Mouse (Mus musculus): ENCODE data around the gene Flrt1. TPM values are rescaled to one million over a fixed set of nuclear protein-coding genes. Genes with fewer than 3 reads are reported as not detected.

The Flrt1 gene
- polyA plus RNA-seq, 1 experiment = 5.3 TPM

- TF ChIP-seq POLR2A (IDR thresholded peaks at IDR 0.05; ENCODE audit: low read depth, low read length) (no peak), CTCF (IDR thresholded peaks at IDR 0.05; ENCODE audit: borderline replicate concordance, insufficient read depth, low read length) (no peak)
- Histone ChIP-seq H3K4me3 (ENCODE audit: insufficient read depth, low read length) (no peak overlapping the region), H3K27ac (ENCODE audit: insufficient read depth, low read length) (no peak overlapping the region), H3K4me1 (ENCODE audit: control insufficient read depth, insufficient read depth, low read length) (peaks cover 17% of the 10 kb centered on the region; the same call in 1 of the 2 replicates)
These were observed 39.3 kb downstream of the Flrt1 start for GRCm38 (mm10) chr19:7066034-7066827.

GRCm38 (mm10) chr19:7064571-7064970, 41.0 kb downstream of the Flrt1 start:
- Histone ChIP-seq H3K4me3 (ENCODE audit: insufficient read depth, low read length) (no peak overlapping the region), H3K4me1 (ENCODE audit: control insufficient read depth, insufficient read depth, low read length) (peaks cover 8% of the 10 kb centered on the region; the same call in 1 of the 2 replicates), H3K27ac (ENCODE audit: insufficient read depth, low read length) (no peak overlapping the region)
- peak; percentile 100 for TF ChIP-seq CTCF (IDR thresholded peaks at IDR 0.05; ENCODE audit: borderline replicate concordance, insufficient read depth, low read length)
- no peak for TF ChIP-seq POLR2A (IDR thresholded peaks at IDR 0.05; ENCODE audit: low read depth, low read length)

GRCm38 (mm10) chr19:7062916-7063315, 42.6 kb downstream of the Flrt1 start:
- Histone ChIP-seq H3K4me3 (ENCODE audit: insufficient read depth, low read length) (no peak overlapping the region), H3K27ac (ENCODE audit: insufficient read depth, low read length) (no peak overlapping the region), H3K4me1 (ENCODE audit: control insufficient read depth, insufficient read depth, low read length) (peaks cover 7% of the 10 kb centered on the region; the same call in 1 of the 2 replicates)
- TF ChIP-seq POLR2A (IDR thresholded peaks at IDR 0.05; ENCODE audit: low read depth, low read length) (no peak), CTCF (IDR thresholded peaks at IDR 0.05; ENCODE audit: borderline replicate concordance, insufficient read depth, low read length) (no peak)

GRCm38 (mm10) chr19:7062110-7062509, 43.4 kb downstream of the Flrt1 start:
- H3K27ac ChIP-seq (ENCODE audit: insufficient read depth, low read length) = no peak overlapping the region
- H3K4me1 ChIP-seq (ENCODE audit: control insufficient read depth, insufficient read depth, low read length) = peaks cover 9% of the 10 kb centered on the region; the same call in 1 of the 2 replicates
- TF ChIP-seq CTCF (IDR thresholded peaks at IDR 0.05; ENCODE audit: borderline replicate concordance, insufficient read depth, low read length) (no peak), POLR2A (IDR thresholded peaks at IDR 0.05; ENCODE audit: low read depth, low read length) (no peak)
- H3K4me3 ChIP-seq (ENCODE audit: insufficient read depth, low read length) = no peak overlapping the region

GRCm38 (mm10) chr19:7058541-7058940, 47.0 kb downstream of the Flrt1 start:
- Histone ChIP-seq H3K27ac (ENCODE audit: insufficient read depth, low read length) (no peak overlapping the region), H3K4me1 (ENCODE audit: control insufficient read depth, insufficient read depth, low read length) (peaks cover 9% of the 10 kb centered on the region), H3K4me3 (ENCODE audit: insufficient read depth, low read length) (no peak overlapping the region)
- no peak for TF ChIP-seq POLR2A (IDR thresholded peaks at IDR 0.05; ENCODE audit: low read depth, low read length)
- no peak for TF ChIP-seq CTCF (IDR thresholded peaks at IDR 0.05; ENCODE audit: borderline replicate concordance, insufficient read depth, low read length)

- Histone ChIP-seq H3K4me1 (ENCODE audit: control insufficient read depth, insufficient read depth, low read length) (peaks cover 9% of the 10 kb centered on the region), H3K4me3 (ENCODE audit: insufficient read depth, low read length) (peak overlapping the region; percentile 34), H3K27ac (ENCODE audit: insufficient read depth, low read length) (0 out of 2 replicates have a peak overlapping the region, but pooled peaks have one; percentile 19)
- TF ChIP-seq POLR2A (IDR thresholded peaks at IDR 0.05; ENCODE audit: low read depth, low read length) = peak; percentile 90
- TF ChIP-seq CTCF (IDR thresholded peaks at IDR 0.05; ENCODE audit: borderline replicate concordance, insufficient read depth, low read length) = no peak
These were observed 47.8 kb downstream of the Flrt1 start for GRCm38 (mm10) chr19:7057722-7058207.

- H3K27ac ChIP-seq (ENCODE audit: insufficient read depth, low read length) = no peak overlapping the region
- peaks cover 9% of the 10 kb centered on the region for H3K4me1 ChIP-seq (ENCODE audit: control insufficient read depth, insufficient read depth, low read length)
- TF ChIP-seq CTCF (IDR thresholded peaks at IDR 0.05; ENCODE audit: borderline replicate concordance, insufficient read depth, low read length) (no peak), POLR2A (IDR thresholded peaks at IDR 0.05; ENCODE audit: low read depth, low read length) (no peak)
- peak overlapping the region; percentile 34 for H3K4me3 ChIP-seq (ENCODE audit: insufficient read depth, low read length)
These were observed 48.3 kb downstream of the Flrt1 start for GRCm38 (mm10) chr19:7057126-7057721.

- Histone ChIP-seq H3K4me1 (ENCODE audit: control insufficient read depth, insufficient read depth, low read length) (peaks cover 9% of the 10 kb centered on the region), H3K4me3 (ENCODE audit: insufficient read depth, low read length) (peak within 1 kb of the TSS; percentile 34), H3K27ac (ENCODE audit: insufficient read depth, low read length) (peak within 1 kb of the TSS; percentile 98; the same call in 1 of the 2 replicates)
- TF ChIP-seq POLR2A (IDR thresholded peaks at IDR 0.05; ENCODE audit: low read depth, low read length) (peak; percentile 47), CTCF (IDR thresholded peaks at IDR 0.05; ENCODE audit: borderline replicate concordance, insufficient read depth, low read length) (no peak)
These were observed 49.1 kb downstream of the Flrt1 start, which contains the start of gene Macrod1 for GRCm38 (mm10) chr19:7056248-7057087. Macrod1 (plus strand) TSS chr19:7056810.

- no peak for TF ChIP-seq POLR2A (IDR thresholded peaks at IDR 0.05; ENCODE audit: low read depth, low read length)
- TF ChIP-seq CTCF (IDR thresholded peaks at IDR 0.05; ENCODE audit: borderline replicate concordance, insufficient read depth, low read length) = no peak
- Histone ChIP-seq H3K27ac (ENCODE audit: insufficient read depth, low read length) (peak overlapping the region; percentile 98), H3K4me3 (ENCODE audit: insufficient read depth, low read length) (no peak overlapping the region), H3K4me1 (ENCODE audit: control insufficient read depth, insufficient read depth, low read length) (peaks cover 9% of the 10 kb centered on the region)
These were observed 50.4 kb downstream of the Flrt1 start for GRCm38 (mm10) chr19:7055173-7055572.

Data from embryonic fibroblast, embryonic 13.5 days (primary cell).